In the genomic region with DNA sequence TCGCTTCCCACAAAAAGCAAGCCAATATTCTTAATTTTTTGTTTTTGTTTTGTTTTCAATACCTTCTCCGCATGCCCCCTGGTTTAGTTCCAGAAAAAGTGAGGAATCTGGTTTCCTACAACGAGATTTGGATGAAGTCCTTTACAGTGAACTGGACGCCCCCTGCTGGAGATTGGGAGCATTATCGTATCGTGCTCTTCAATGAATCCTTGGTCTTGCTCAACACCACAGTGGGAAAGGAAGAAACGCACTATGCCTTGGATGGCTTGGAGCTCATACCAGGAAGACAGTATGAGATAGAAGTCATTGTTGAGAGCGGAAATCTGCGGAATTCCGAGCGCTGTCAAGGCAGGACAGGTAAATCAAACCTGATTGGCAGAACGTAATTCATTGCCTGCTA, we compare ENCODE assay signal across 8 mouse cellular contexts. TPM values are rescaled to one million over a fixed set of nuclear protein-coding genes. Genes with fewer than 3 reads are reported as not detected.
DNase-seq lines count a peak whose midpoint lies in the region; ATAC-seq and TF ChIP-seq lines count a peak whose summit lies in the region.

No protein-coding gene starts in this region.

- no peaks in the 10 kb centered on the region; the same call in none of the 2 replicates for H3K27me3 ChIP-seq in ES-Bruce4 (ENCODE audit: control insufficient read depth, insufficient read depth, low read length, poor library complexity, severe bottlenecking)
- H3K27me3 ChIP-seq in embryonic facial prominence, embryonic 12.5 days = no peaks in the 10 kb centered on the region
- H3K27me3 ChIP-seq in heart, embryonic 10.5 days (ENCODE audit: insufficient read depth, poor library complexity, severe bottlenecking) = no peaks in the 10 kb centered on the region
- no peaks in the 10 kb centered on the region for H3K27me3 ChIP-seq in liver, embryonic 11.5 days (replicated peaks; ENCODE audit: control insufficient read depth, insufficient read depth, low read length)

- H3K9ac ChIP-seq in ES-Bruce4 (ENCODE audit: low read depth, poor library complexity, severe bottlenecking) = no peak overlapping the region
- no peak overlapping the region for H3K9ac ChIP-seq in embryonic facial prominence, embryonic 12.5 days
- H3K9ac ChIP-seq in liver, embryonic 11.5 days (ENCODE audit: low read depth, low read length) = no peak overlapping the region

- no peaks in the 10 kb centered on the region for H3K4me1 ChIP-seq in ES-Bruce4 (ENCODE audit: control insufficient read depth, insufficient read depth, low read length)
- no peaks in the 10 kb centered on the region for H3K4me1 ChIP-seq in embryonic facial prominence, embryonic 12.5 days
- no peaks in the 10 kb centered on the region for H3K4me1 ChIP-seq in heart, embryonic 10.5 days
- H3K4me1 ChIP-seq in liver, embryonic 11.5 days (replicated peaks; ENCODE audit: control insufficient read depth, insufficient read depth, low read length) = no peaks in the 10 kb centered on the region

- no peak for TF ChIP-seq POLR2A in ES-Bruce4 (IDR thresholded peaks at IDR 0.05; ENCODE audit: insufficient read depth, low read length)

- no peaks in the 10 kb centered on the region for H3K9me3 ChIP-seq in ES-Bruce4 (replicated peaks; ENCODE audit: control insufficient read depth, insufficient read depth, low read length, poor library complexity, severe bottlenecking)
- H3K9me3 ChIP-seq in embryonic facial prominence, embryonic 12.5 days = no peaks in the 10 kb centered on the region
- no peaks in the 10 kb centered on the region for H3K9me3 ChIP-seq in heart, embryonic 10.5 days
- H3K9me3 ChIP-seq in liver, embryonic 11.5 days (ENCODE audit: control insufficient read depth, low read length) = no peaks in the 10 kb centered on the region

- no peaks in the 10 kb centered on the region for H3K36me3 ChIP-seq in ES-Bruce4 (ENCODE audit: control insufficient read depth, insufficient read depth, low read length, poor library complexity, severe bottlenecking)
- no peaks in the 10 kb centered on the region for H3K36me3 ChIP-seq in embryonic facial prominence, embryonic 12.5 days
- H3K36me3 ChIP-seq in heart, embryonic 10.5 days = no peaks in the 10 kb centered on the region; the same call in 1 of the 2 replicates
- no peaks in the 10 kb centered on the region for H3K36me3 ChIP-seq in liver, embryonic 11.5 days (ENCODE audit: control insufficient read depth, insufficient read depth, low read length)

- peak overlapping the region; percentile 35; the same call in 1 of the 2 replicates for H3K4me2 ChIP-seq in embryonic facial prominence, embryonic 12.5 days (replicated peaks)
- H3K4me2 ChIP-seq in liver, embryonic 11.5 days = no peak overlapping the region

- ATAC-seq in embryonic facial prominence, embryonic 12.5 days (ENCODE audit: insufficient number of reproducible peaks, insufficient read depth, low FRiP score, low TSS enrichment) = no peak
- ATAC-seq in liver, embryonic 11.5 days (replicated peaks; ENCODE audit: low FRiP score) = peak; percentile 45; the same call in 1 of the 2 replicates

- no peak overlapping the region for H3K4me3 ChIP-seq in ES-Bruce4 (ENCODE audit: low read depth, low read length)
- H3K4me3 ChIP-seq in embryonic facial prominence, embryonic 12.5 days = no peak overlapping the region
- no peak overlapping the region for H3K4me3 ChIP-seq in heart, embryonic 10.5 days
- no peak overlapping the region for H3K4me3 ChIP-seq in liver, embryonic 11.5 days (ENCODE audit: low read depth, low read length)

- WGBS in embryonic facial prominence, embryonic 12.5 days = 16% methylated on average over 12 of the region's 12 CpGs
- 22% methylated on average over 12 of the region's 12 CpGs for WGBS in heart, embryonic 10.5 days
- 21% methylated on average over 12 of the region's 12 CpGs for WGBS in liver, embryonic 11.5 days

- DNase-seq in adrenal gland, postnatal 36 days = peak; percentile 80 to 89
- DNase-seq in heart, embryonic 10.5 days (ENCODE audit: low spot score) = peak; percentile 81
- DNase-seq in kidney, postnatal 14 days = peak; percentile 85
- DNase-seq in liver, embryonic 11.5 days (ENCODE audit: low spot score) = peak; percentile 49
- DNase-seq in ovary, postnatal 36 days (ENCODE audit: low spot score) = peak; percentile 72
- DNase-seq in urinary bladder, postnatal 36 days (ENCODE audit: low spot score in 2 of 2) = peak; percentile 52 to 72

- no peak for TF ChIP-seq EP300 in ES-Bruce4 (IDR thresholded peaks at IDR 0.05; ENCODE audit: insufficient read depth, low read depth, low read length)

- TF ChIP-seq CTCF in ES-Bruce4 (IDR thresholded peaks at IDR 0.05; ENCODE audit: low read depth, low read length) = peak; percentile 32

- no peak overlapping the region for H3K27ac ChIP-seq in ES-Bruce4 (ENCODE audit: insufficient read depth, low read length)
- no peak overlapping the region for H3K27ac ChIP-seq in embryonic facial prominence, embryonic 12.5 days
- H3K27ac ChIP-seq in heart, embryonic 10.5 days = no peak overlapping the region
- H3K27ac ChIP-seq in liver, embryonic 11.5 days (ENCODE audit: low read depth, low read length) = no peak overlapping the region

RNA-seq across cellular contexts. Expression of a gene that starts 43.9 kb away (rescaled TPM):
- 0.30 and 0.37 TPM in 2 replicates for polyA plus RNA-seq in ES-Bruce4 (2011; ENCODE audit: insufficient read depth, insufficient read length, low read depth, missing spikeins)
- 10 to 100 TPM; 37.8 to 56.6 TPM for total RNA-seq in adrenal gland, postnatal 36 days (2021)
- polyA plus RNA-seq in embryonic facial prominence, embryonic 12.5 days (2016; fragmentation: Nextera tagmentation; extraction: Ambion mirVana) = 2.4 and 3.6 TPM in 2 replicates
- polyA plus RNA-seq in heart, embryonic 10.5 days (2016; fragmentation: Nextera tagmentation; extraction: Ambion mirVana) = 5.4 and 7.4 TPM in 2 replicates
- polyA plus RNA-seq in liver, embryonic 11.5 days (2014; fragmentation: Nextera tagmentation; extraction: Ambion mirVana) = 2.2 and 2.7 TPM in 2 replicates
